8 mouse cellular contexts compared by ENCODE assay signal in genomic region chr11:88172601-88173325, GRCm38 (mm10). TPM values are rescaled to one million over a fixed set of nuclear protein-coding genes. Genes with fewer than 3 reads are reported as not detected.
A peak's percentile ranks its signal among the peaks of the same experiment; 100 is the strongest.
DNase-seq lines count a peak whose midpoint lies in the region; TF ChIP-seq lines count a peak whose summit lies in the region.

No protein-coding gene starts in this region.

- H3K4me2 ChIP-seq in myocyte (ENCODE audit: low read depth), result peak overlapping the region; percentile 66

- no peak overlapping the region for H3ac ChIP-seq in myocyte (ENCODE audit: control insufficient read depth, insufficient read length)

- 21% methylated on average over 10 of the region's 10 CpGs for WGBS in limb, embryonic 10.5 days
- 92% methylated on average over 10 of the region's 10 CpGs for WGBS in thymus, adult 2 months

- H3K79me2 ChIP-seq in myocyte (ENCODE audit: control insufficient read depth, insufficient read depth), result no peaks in the 10 kb centered on the region

- H3K4me3 ChIP-seq in limb, embryonic 10.5 days, result peak overlapping the region; percentile 23
- no peak overlapping the region for H3K4me3 ChIP-seq in myocyte
- H3K4me3 ChIP-seq in thymus, adult 2 months (ENCODE audit: control insufficient read depth, insufficient read depth, low read length), result no peak overlapping the region

- H3K27ac ChIP-seq in limb, embryonic 10.5 days, result peak overlapping the region; percentile 81
- H3K27ac ChIP-seq in thymus, adult 2 months (ENCODE audit: control insufficient read depth, insufficient read depth, low read length), result no peak overlapping the region

- peaks cover 49% of the 10 kb centered on the region for H3K27me3 ChIP-seq in limb, embryonic 10.5 days (ENCODE audit: low read depth, poor library complexity, severe bottlenecking)
- no peaks in the 10 kb centered on the region for H3K27me3 ChIP-seq in myocyte (ENCODE audit: control insufficient read depth, insufficient read depth, insufficient read length)
- no peaks in the 10 kb centered on the region for H3K27me3 ChIP-seq in thymus, adult 2 months (ENCODE audit: control insufficient read depth, insufficient read depth, low read length)

- no peak for TF ChIP-seq CTCF in thymus, adult 2 months (IDR thresholded peaks at IDR 0.05; ENCODE audit: borderline replicate concordance, control insufficient read depth, extremely low read depth, insufficient read depth, low read length, poor library complexity)

- peak; percentile 70 for DNase-seq in adrenal gland, postnatal 10 days
- no peak for DNase-seq in adrenal gland, adult 18-20 months (ENCODE audit: low spot score in 2 of 2)
- DNase-seq in fibroblast of lung, adult 2 months (ENCODE audit: low read depth), result peak; percentile 69
- peak; percentile 68 for DNase-seq in heart, postnatal 25 days (ENCODE audit: low spot score)
- DNase-seq in limb, embryonic 10.5 days (ENCODE audit: low spot score), result peak; percentile 67
- DNase-seq in thymus, adult 2 months, result no peak
- DNase-seq in layer of hippocampus, adult 9-11 months, result no peak

- no peaks in the 10 kb centered on the region for H3K9me3 ChIP-seq in limb, embryonic 10.5 days (replicated peaks)

- intact Hi-C loops in heart, postnatal 25 days (cut with DNase I), result no loop called here

- no peak for TF ChIP-seq POLR2A in myocyte (IDR thresholded peaks at IDR 0.05; ENCODE audit: insufficient read length, low read depth)
- TF ChIP-seq POLR2A in thymus, adult 2 months (IDR thresholded peaks at IDR 0.05; ENCODE audit: control insufficient read depth, extremely low read depth, insufficient read depth, low read length, poor library complexity), result no peak

- peaks cover 45% of the 10 kb centered on the region for H3K4me1 ChIP-seq in limb, embryonic 10.5 days
- H3K4me1 ChIP-seq in thymus, adult 2 months (replicated peaks; ENCODE audit: control insufficient read depth, insufficient read depth, low read length), result no peaks in the 10 kb centered on the region

- H3K36me3 ChIP-seq in limb, embryonic 10.5 days, result peaks cover 19% of the 10 kb centered on the region
- no peaks in the 10 kb centered on the region for H3K36me3 ChIP-seq in myocyte (ENCODE audit: control insufficient read depth, insufficient read depth)
- H3K36me3 ChIP-seq in thymus, adult 2 months (ENCODE audit: control insufficient read depth, insufficient read depth, low read length), result no peaks in the 10 kb centered on the region

TF ChIP-seq in myocyte, 11 proteins besides CTCF, POLR2A, EP300 and RAD21:
- TF ChIP-seq E2F4 (IDR thresholded peaks at IDR 0.05; ENCODE audit: insufficient read depth) (no peak), SRF (IDR thresholded peaks at IDR 0.05; ENCODE audit: control insufficient read depth, insufficient read length, low read depth) (no peak), TCF12 (IDR thresholded peaks at IDR 0.05; ENCODE audit: insufficient read depth, poor library complexity, severe bottlenecking) (peak; percentile 20), MYOG (IDR thresholded peaks at IDR 0.05; ENCODE audit: control insufficient read depth in 1 of 3, insufficient read depth in 1 of 3, insufficient read length in 2 of 3, low read depth in 2 of 3) (peak; percentile 52 to 87 (median 69)), POLR2AphosphoS2 (IDR thresholded peaks at IDR 0.05; ENCODE audit: insufficient read length, low read depth) (no peak), TCF3 (IDR thresholded peaks at IDR 0.05; ENCODE audit: insufficient read length, low read depth) (no peak), REST (IDR thresholded peaks at IDR 0.05; ENCODE audit: insufficient read depth, insufficient read length) (no peak), MYOD1 (IDR thresholded peaks at IDR 0.05; ENCODE audit: control insufficient read depth in 1 of 3, insufficient read length in 2 of 3, low read depth in 2 of 3) (peak in 1 of 3 experiments; percentile 59), MAX (IDR thresholded peaks at IDR 0.05; ENCODE audit: low read depth) (no peak)

RNA-seq across cellular contexts. Expression of gene Mrps23, which starts 31.4 kb away (rescaled TPM):
- 100 to 1,000 TPM; 175 to 192 TPM for total RNA-seq in adrenal gland, postnatal 10 days (2021)
- total RNA-seq in adrenal gland, adult 18-20 months (2021), result 100 to 1,000 TPM; 173 to 206 TPM
- 100 to 1,000 TPM; 301 to 306 TPM for total RNA-seq in heart, postnatal 25 days (2021)
- polyA plus RNA-seq in limb, embryonic 10.5 days (2016; fragmentation: Nextera tagmentation; extraction: Ambion mirVana), result 57.9 and 68.1 TPM in 2 replicates
- polyA plus RNA-seq in myocyte (2012; fragmentation: generic; extraction: Trizol), result 319 TPM
- polyA plus RNA-seq in thymus, adult 2 months (2012; rRNA removed), result 41.6 and 47.6 TPM in 2 replicates

Comparison
In these comparisons a context has a peak if more than half of its experiments do, and no peak if none do; other contexts are left out.
1. DNase-seq: peak in adrenal gland, postnatal 10 days (single experiment), fibroblast of lung, adult 2 months (single experiment), heart, postnatal 25 days (single experiment) and limb, embryonic 10.5 days (single experiment); none in adrenal gland, adult 18-20 months (0 of 2), thymus, adult 2 months (single experiment) and layer of hippocampus, adult 9-11 months (single experiment).